Mouse (Mus musculus): ENCODE data around the gene Znfx1.

Gene Znfx1

GRCm38 (mm10) chr2:167062965-167063880 lies at the start of gene Znfx1:
Gene Znfx1, minus strand, starts transcription at chr2:167063015.
- DNase-seq (ENCODE audit: low read depth, low spot score): peak; percentile 85

- DNase-seq (ENCODE audit: low read depth, low spot score): no peak
Observed at GRCm38 (mm10) chr2:167112259-167112658, 49.4 kb upstream of the Znfx1 start.

DNA sequence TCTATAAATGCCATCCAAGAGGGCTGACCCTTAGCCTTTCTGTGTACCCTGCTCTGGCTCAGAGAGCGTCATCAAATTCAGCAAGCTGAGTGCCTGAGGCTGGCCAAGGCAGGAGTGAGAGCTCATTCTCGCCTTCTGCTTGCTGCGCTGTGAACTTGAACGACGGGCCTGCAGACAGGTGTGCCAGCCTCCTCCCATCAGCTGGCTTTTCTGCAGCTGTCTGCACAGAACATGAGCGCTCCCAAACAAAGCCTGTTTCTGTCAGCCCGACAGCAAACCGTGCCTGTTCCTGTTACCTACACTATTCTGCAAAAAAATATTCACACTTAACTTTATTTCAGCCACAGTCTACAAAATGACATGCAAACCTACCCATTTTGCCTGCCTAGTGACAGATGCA lies 46.7 kb upstream of the Znfx1 start:
- no peak for DNase-seq (ENCODE audit: low read depth, low spot score)

- no peak for DNase-seq (ENCODE audit: low read depth, low spot score)
Observed at GRCm38 (mm10) chr2:167103546-167103945, 40.7 kb upstream of the Znfx1 start.

DNA sequence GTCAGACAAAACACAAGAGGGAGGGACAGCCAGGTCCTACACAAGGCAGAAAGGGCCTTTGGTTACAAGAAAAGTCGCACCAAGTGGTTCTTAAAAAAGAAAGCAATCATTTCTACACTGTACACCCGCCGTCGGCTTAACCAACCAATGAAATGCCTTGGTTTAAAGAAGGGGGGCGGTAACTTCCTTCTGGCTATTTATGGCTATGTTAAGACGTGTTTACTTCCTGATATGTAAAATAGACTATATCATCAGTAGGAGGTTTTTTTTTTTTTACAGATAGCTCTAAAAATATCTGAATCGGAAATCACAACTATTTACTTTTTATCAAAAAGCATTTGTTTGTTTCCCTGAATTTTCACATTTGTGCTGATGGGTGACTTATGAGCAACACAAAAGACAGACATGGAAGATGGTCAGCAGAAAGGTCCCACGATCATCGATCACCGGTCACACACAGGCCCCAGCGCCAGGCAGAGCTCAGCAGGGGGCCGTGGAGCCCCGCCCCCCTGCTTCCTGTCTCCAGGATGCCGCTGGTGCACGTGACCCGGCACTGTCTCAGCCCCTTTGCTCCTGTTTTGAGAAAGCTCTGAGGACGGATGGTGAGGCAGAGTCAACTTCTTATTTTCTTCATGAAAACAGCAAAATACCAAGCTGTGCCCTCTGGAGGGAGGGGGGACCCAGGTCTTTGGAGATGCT lies 39.1 kb upstream of the Znfx1 start:
- no peak for DNase-seq (ENCODE audit: low read depth, low spot score)

GRCm38 (mm10) chr2:167094688-167095087 lies 31.9 kb upstream of the Znfx1 start:
- DNase-seq (ENCODE audit: low read depth, low spot score): no peak

DNA sequence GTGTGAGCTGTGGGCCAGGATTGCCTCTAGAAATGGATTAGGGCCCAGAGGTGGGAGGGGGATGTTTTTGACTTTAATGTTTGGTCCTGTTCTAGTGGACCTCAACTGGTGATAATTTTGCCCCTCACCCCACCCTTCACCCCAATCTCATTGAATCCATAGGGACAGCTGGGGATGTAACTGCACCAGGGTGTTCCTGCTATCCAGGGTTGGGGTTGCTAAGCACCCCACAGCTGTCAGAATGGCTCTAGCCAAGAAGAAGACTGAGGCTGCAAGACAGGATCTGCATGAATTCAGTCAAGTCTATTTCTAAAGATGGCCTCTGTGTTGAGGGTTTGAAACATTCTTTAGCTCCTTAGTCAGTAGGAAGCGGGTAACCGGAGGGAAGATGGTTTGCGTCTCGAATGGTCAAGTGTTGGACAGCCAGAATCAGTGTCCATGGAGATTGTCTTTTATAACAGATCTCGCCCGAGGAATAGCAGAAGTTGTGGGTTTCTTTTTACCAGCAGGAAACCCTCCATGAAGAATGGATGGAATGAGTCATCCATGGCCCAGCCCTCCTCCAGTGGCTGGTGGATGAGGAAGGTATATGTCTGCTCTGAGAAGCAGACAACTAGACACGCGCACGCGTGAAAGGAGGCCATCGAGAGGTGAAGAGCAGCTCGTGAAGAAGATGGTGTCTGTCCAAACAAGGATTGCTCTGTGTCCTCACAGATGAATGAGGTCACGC lies 30.5 kb upstream of the Znfx1 start:
- DNase-seq (ENCODE audit: low read depth, low spot score): no peak

- DNase-seq (ENCODE audit: low read depth, low spot score): no peak
Observed at GRCm38 (mm10) chr2:167090271-167090670, 27.5 kb upstream of the Znfx1 start.

DNA sequence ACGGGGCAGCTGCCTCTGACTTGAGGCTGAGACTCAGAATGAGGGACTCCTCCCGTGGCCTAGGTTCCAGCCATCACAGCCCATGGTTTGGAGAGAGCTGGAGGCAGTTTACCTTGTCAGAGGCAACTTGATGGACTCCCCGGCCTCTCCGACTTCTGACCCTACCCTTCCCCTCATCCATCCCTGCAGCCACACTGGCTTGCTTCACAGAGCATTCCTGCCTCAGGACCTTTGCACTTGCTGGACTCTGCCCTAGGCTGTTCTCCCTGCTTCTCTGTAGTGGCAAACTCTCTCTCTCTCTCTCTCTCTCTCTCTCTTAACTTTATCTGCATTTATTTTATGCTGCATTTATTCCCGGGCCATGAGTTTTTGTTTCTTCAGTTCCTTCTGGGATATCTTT lies 24.0 kb upstream of the Znfx1 start:
- DNase-seq (ENCODE audit: low read depth, low spot score): no peak

DNA sequence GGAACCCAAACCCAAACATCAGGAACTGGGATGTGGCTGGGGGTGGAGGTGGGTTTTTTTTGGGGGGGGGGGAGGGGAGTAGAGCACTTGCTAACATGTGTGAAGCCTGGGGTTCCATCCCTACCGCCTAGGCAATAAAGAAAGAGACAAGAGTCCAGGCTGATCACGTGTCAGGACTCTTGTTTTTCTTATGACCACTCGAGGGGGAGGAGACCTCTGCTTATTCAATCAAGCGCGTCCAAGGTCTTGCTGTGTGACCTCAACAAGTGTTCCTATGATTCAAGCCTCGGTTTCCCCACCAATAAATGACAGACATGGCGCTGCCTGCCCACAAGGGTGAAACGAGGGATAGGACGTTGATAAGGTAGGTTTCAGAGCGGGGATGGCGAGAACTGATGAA lies 23.3 kb upstream of the Znfx1 start:
- DNase-seq (ENCODE audit: low read depth, low spot score): no peak

DNA sequence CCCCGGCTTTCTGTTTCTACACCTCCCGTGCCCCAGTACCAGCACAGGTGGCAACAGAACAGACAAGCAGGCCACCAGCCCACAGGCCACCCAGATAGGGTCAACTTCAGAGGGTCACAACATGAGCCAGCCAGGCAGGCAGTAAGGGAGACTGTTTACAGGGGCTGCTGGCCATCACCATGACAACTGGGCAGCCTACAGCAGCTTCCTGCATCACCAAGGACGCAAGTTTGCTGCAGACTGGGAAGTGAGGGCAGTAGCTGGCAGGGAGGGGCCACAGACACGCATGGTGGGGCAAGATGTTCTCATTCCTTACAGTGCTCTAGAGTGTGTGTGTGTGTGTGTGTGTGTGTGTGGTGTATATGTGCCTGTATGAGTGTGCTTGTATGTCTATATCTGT lies 18.8 kb upstream of the Znfx1 start:
- DNase-seq (ENCODE audit: low read depth, low spot score): no peak

- DNase-seq (ENCODE audit: low read depth, low spot score): no peak
Observed at GRCm38 (mm10) chr2:167081135-167081534, 18.3 kb upstream of the Znfx1 start.

DNA sequence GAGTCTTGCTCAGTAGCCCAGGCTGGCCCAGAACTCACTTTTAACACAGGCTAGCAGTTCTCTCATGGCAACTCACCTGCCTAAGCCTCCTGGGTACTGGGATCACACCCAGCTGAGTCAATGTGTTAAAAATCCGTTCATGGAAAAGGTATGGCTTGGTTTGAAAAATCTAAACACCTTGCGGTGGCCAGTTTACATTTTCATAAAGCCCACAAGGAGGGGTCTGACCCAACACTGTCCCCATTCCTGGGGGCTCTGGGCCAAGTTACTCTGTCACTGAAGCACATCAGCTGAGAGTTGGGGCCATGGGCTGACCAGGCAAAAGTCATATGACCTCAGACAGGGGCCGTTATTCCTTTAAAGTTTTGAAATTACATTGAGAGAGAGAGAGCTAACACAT lies 17.6 kb upstream of the Znfx1 start:
- DNase-seq (ENCODE audit: low read depth, low spot score): no peak

GRCm38 (mm10) chr2:167079535-167080257 lies 16.9 kb upstream of the Znfx1 start:
- DNase-seq (ENCODE audit: low read depth, low spot score): no peak

- no peak for DNase-seq (ENCODE audit: low read depth, low spot score)
Observed at GRCm38 (mm10) chr2:167078931-167079495, 16.2 kb upstream of the Znfx1 start.

DNA sequence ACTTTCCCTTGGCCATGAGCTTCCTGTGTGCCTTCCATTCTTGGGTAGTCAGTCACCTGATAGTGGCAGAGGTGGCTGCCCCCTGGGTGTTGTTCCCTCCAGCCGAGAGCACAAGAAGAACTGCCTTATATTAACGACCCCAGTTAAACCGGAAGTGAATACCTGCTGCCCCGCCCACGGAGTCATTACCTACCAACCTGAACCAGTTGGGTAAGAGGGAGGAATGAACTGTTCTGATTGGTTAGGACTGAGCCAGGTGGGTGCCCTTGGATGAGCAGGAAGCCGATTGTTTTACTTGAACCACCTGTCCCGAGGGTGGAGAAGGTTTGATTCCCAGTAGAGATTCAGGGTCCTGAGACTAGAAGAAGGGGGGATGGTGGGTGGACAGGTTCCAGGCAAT lies 15.7 kb upstream of the Znfx1 start:
- DNase-seq (ENCODE audit: low read depth, low spot score): no peak

DNA sequence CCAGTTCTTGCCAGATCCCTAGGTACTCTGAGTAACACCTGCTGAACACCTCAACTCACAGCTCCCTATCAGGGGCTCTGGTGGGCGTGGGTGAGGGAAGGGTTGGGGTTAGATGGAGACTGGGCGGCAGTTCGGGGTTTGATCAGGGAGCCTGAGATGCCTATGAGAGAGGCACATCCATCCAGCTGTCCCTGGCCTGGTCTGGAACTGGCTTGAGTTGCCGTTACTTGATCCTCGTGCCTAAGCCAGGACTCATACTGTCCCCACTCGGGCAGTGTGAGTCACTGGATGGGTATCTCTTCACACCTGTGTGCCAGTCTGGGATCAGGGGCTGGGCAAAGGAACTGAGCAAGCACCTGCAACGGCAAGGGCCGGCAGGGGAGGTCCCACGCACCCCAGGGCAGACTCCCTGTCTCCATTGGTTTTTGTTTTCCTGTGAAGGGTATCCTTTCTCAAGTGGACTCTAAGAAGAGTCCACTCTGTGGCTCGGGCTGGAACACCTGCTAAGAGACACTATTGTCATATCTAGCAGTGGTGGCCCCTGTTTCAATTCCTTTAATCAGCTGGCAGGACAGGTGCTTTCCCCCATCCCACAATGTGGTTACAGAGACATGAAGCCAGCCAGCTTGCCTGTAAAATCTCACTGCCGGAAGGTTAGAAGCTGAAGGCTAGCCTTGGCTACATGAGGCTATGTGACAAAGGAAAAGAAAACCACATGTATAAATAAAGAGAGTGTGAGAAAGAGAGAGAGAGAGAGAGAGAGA lies 14.6 kb upstream of the Znfx1 start:
- no peak for DNase-seq (ENCODE audit: low read depth, low spot score)

- no peak for DNase-seq (ENCODE audit: low read depth, low spot score)
Observed at GRCm38 (mm10) chr2:167076759-167077158, 13.9 kb upstream of the Znfx1 start.

GRCm38 (mm10) chr2:167076352-167076751 lies 13.5 kb upstream of the Znfx1 start:
- DNase-seq (ENCODE audit: low read depth, low spot score): no peak

GRCm38 (mm10) chr2:167074587-167074986 lies 11.8 kb upstream of the Znfx1 start:
- DNase-seq (ENCODE audit: low read depth, low spot score): no peak

Measured in brain, embryonic 18.5 days (tissue).